Mouse (Mus musculus) 3134 (cell line): ENCODE measurements at regions not wholly inside any gene's neighbourhood (a gene's known extent, or its start where the extent isn't known, plus 50 kb on each side); places are given as distances from the start of the nearest gene placed in this dataset.

Experiments
- DNase-seq: peaks from one replicate; pipeline ENCODE4 v3.0.0-alpha.2; 2011; ENCODE audit warnings: low spot score; ENCODE audit not compliant: insufficient read length; ENCODE audit errors: extremely low read depth

GRCm38 (mm10) chr16:74467159-74467558 is 55.5 kb upstream of the Robo2 start:
- no peak for DNase-seq

- no peak for DNase-seq
Measured at GRCm38 (mm10) chr16:74464835-74465234, 53.2 kb upstream of the Robo2 start.

- DNase-seq: no peak
Measured at GRCm38 (mm10) chr16:74464290-74464689, 52.7 kb upstream of the Robo2 start.

GRCm38 (mm10) chr16:74462436-74462835 is 50.8 kb upstream of the Robo2 start:
- no peak for DNase-seq
